ENCODE assay signal across 40 mouse cellular contexts in the genomic region with DNA sequence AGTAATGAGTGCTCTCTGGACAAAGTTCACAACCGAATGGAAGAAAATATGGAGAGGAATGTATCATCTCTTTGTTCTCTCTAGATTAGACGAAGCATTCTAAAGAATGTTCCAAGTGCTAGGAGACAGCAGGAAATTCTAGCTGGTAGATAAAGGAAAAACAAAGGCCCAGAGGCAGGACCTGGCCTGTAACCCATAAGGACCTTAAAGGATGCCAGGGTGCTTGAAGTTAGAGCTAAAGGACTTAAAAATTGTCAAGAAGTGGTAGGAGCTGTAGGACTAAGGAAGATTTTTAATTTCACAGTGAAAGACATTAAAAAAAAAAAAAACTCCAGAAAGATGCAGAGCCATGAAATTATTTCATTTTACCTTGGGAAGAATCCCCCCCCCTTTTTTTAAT. TPM values are rescaled to one million over a fixed set of nuclear protein-coding genes. Genes with fewer than 3 reads are reported as not detected.
"Had no signal": no experiment of that assay in that cellular context is flagged by ENCODE, and none has a peak within 500 bp of the region (broad histone marks: within the 10 kb centered on the region; RNA-seq: fewer than 3 reads in every experiment).

Gene Slc22a22 (minus strand): TSS at position 101 of the 400 bp plus-strand sequence.

- H3K9ac ChIP-seq: heart, embryonic 12.5 days; heart, embryonic 13.5 days; heart, embryonic 15.5 days; hindbrain, embryonic 12.5 days; hindbrain, embryonic 13.5 days; hindbrain, embryonic 14.5 days; hindbrain, embryonic 15.5 days; intestine, embryonic 15.5 days; kidney, embryonic 15.5 days had no signal

- H3K27me3 ChIP-seq: heart, embryonic 12.5 days; heart, embryonic 13.5 days; heart, embryonic 15.5 days; hindbrain, embryonic 12.5 days; hindbrain, embryonic 13.5 days; hindbrain, embryonic 15.5 days; intestine, embryonic 15.5 days; kidney, embryonic 15.5 days had no signal

- H3K4me3 ChIP-seq: heart, embryonic 10.5 days; heart, embryonic 12.5 days; heart, embryonic 13.5 days; heart, embryonic 15.5 days; hindbrain, embryonic 10.5 days; hindbrain, embryonic 12.5 days; hindbrain, embryonic 13.5 days; hindbrain, embryonic 15.5 days; intestine, embryonic 15.5 days; kidney, embryonic 15.5 days; layer of hippocampus, adult 2 months had no signal

- H3K4me2 ChIP-seq: heart, embryonic 11.5 days; heart, embryonic 12.5 days; heart, embryonic 13.5 days; heart, embryonic 15.5 days; hindbrain, embryonic 12.5 days; hindbrain, embryonic 13.5 days; hindbrain, embryonic 14.5 days; hindbrain, embryonic 15.5 days; intestine, embryonic 15.5 days; kidney, embryonic 15.5 days had no signal

- ATAC-seq: hindbrain, embryonic 16.5 days; hindbrain, postnatal 0 days; inflammation-experienced regulatory T-cells, adult 6 months; intestine, embryonic 15.5 days; intestine, embryonic 16.5 days; intestine, postnatal 0 days had no signal

- H3K9me3 ChIP-seq: heart, embryonic 10.5 days; heart, embryonic 12.5 days; heart, embryonic 13.5 days; heart, embryonic 15.5 days; hindbrain, embryonic 10.5 days; hindbrain, embryonic 13.5 days; hindbrain, embryonic 15.5 days; intestine, embryonic 15.5 days; kidney, embryonic 15.5 days had no signal

- H3K36me3 ChIP-seq: heart, embryonic 10.5 days; heart, embryonic 12.5 days; heart, embryonic 13.5 days; heart, embryonic 15.5 days; hindbrain, embryonic 10.5 days; hindbrain, embryonic 12.5 days; hindbrain, embryonic 13.5 days; hindbrain, embryonic 15.5 days; intestine, embryonic 15.5 days; kidney, embryonic 15.5 days had no signal

- DNase-seq: heart, postnatal 10 days; heart, postnatal 14 days; heart, postnatal 36 days; heart, postnatal 4 days; kidney, adult 11 months; kidney, adult 18-20 months; kidney, adult 8-10 months; kidney, adult 9 months; kidney, postnatal 10 days; kidney, postnatal 14 days; kidney, postnatal 25 days; kidney, postnatal 36 days; kidney, postnatal 4 days; layer of hippocampus, adult 9-11 months; layer of hippocampus, postnatal 36 days had no signal

- H3K27ac ChIP-seq: heart, embryonic 10.5 days; heart, embryonic 13.5 days; heart, embryonic 15.5 days; hindbrain, embryonic 10.5 days; hindbrain, embryonic 12.5 days; hindbrain, embryonic 13.5 days; hindbrain, embryonic 14.5 days; hindbrain, embryonic 15.5 days; hindbrain, postnatal 0 days; intestine, embryonic 15.5 days; kidney, embryonic 15.5 days; kidney, postnatal 0 days; layer of hippocampus, adult 2 months had no signal

- H3K4me1 ChIP-seq: heart, embryonic 10.5 days; heart, embryonic 12.5 days; heart, embryonic 13.5 days; heart, embryonic 15.5 days; hindbrain, embryonic 12.5 days; hindbrain, embryonic 13.5 days; hindbrain, embryonic 15.5 days; intestine, embryonic 15.5 days; kidney, embryonic 15.5 days had no signal

RNA-seq across cellular contexts. Expression of gene Slc22a22, which starts in this region (rescaled TPM):
- polyA plus RNA-seq: heart, embryonic 10.5 days; heart, embryonic 11.5 days; heart, embryonic 12.5 days; heart, embryonic 13.5 days; heart, embryonic 14.5 days; heart, embryonic 15.5 days; heart, embryonic 16.5 days; heart, postnatal 0 days; hindbrain, embryonic 10.5 days; hindbrain, embryonic 11.5 days; hindbrain, embryonic 12.5 days; hindbrain, embryonic 13.5 days; hindbrain, embryonic 14.5 days; hindbrain, embryonic 15.5 days; hindbrain, postnatal 0 days; inflammation-experienced regulatory T-cells, adult 6 months; intestine, embryonic 14.5 days; intestine, embryonic 15.5 days; intestine, embryonic 16.5 days; intestine, postnatal 0 days; large intestine, adult 2 months had no signal
